Mouse (Mus musculus) spleen, adult 2 months (tissue): ENCODE data around the gene Ret. TPM values are rescaled to one million over a fixed set of nuclear protein-coding genes. Genes with fewer than 3 reads are reported as not detected.

ENCODE experiments used
- DNase-seq, 2 experiments: peaks; one replicate each; pipeline versions ENCODE4 v3.0.0 to v3.0.0-alpha.2; 2012 to 2021; ENCODE audit warnings: low spot score in 2 of 2, low read depth in 1 of 2
- H3K27ac ChIP-seq: fragments of 200-500 bp; 2 replicates; pipeline ENCODE4 v1.5.1; 2012; ENCODE audit warnings: low read length, inconsistent platforms; ENCODE audit not compliant: insufficient read depth
- H3K27me3 ChIP-seq: fragments of 200-500 bp; 2 replicates; pipeline ENCODE4 v1.6.1; 2012; ENCODE audit warnings: mild to moderate bottlenecking, moderate library complexity, low read length, inconsistent platforms; ENCODE audit not compliant: control insufficient read depth, insufficient read depth
- H3K36me3 ChIP-seq: fragments of 200-500 bp; 2 replicates; pipeline ENCODE4 v1.6.1; 2012; ENCODE audit warnings: mild to moderate bottlenecking, low read length, inconsistent platforms; ENCODE audit not compliant: control insufficient read depth, insufficient read depth
- H3K4me1 ChIP-seq: fragments of 200-500 bp; 2 replicates; pipeline ENCODE4 v1.6.1; 2011; ENCODE audit warnings: inconsistent platforms; ENCODE audit not compliant: control insufficient read depth, insufficient read depth, insufficient read length
- H3K4me3 ChIP-seq: fragments of 200-500 bp; 2 replicates; pipeline ENCODE4 v1.5.1; 2011; ENCODE audit warnings: mild to moderate bottlenecking, inconsistent platforms; ENCODE audit not compliant: insufficient read depth, insufficient read length; ENCODE audit errors: extremely low read depth
- CTCF ChIP-seq: fragments of 200-500 bp; IDR thresholded peaks from 2 replicates; pipeline ENCODE4 v1.5.1; 2011; ENCODE audit warnings: mild to moderate bottlenecking, inconsistent platforms; ENCODE audit not compliant: insufficient read depth, insufficient read length, insufficient replicate concordance; ENCODE audit errors: extremely low read depth
- POLR2A ChIP-seq: fragments of 200-500 bp; IDR thresholded peaks from 2 replicates; pipeline ENCODE4 v1.6.1; 2011; ENCODE audit warnings: low read depth, low read length, inconsistent platforms
- WGBS: fragments of 180-500 bp; shearing (Covaris S2); methylation state at CpG from one replicate; pipeline ENCODE4 v1.1.7; 2018; 5-methylcytosine and 5-hydroxymethylcytosine counted together
- polyA plus RNA-seq: library from polyadenylated mRNA; depleted of rRNA; stranded (reverse); fragments of >200 nt; gene quantifications from 2 replicates; pipeline ENCODE4 v1.2.3, GENCODE M21; 2012

Gene Ret
- polyA plus RNA-seq, 1 experiment: 0.68 TPM

DNA sequence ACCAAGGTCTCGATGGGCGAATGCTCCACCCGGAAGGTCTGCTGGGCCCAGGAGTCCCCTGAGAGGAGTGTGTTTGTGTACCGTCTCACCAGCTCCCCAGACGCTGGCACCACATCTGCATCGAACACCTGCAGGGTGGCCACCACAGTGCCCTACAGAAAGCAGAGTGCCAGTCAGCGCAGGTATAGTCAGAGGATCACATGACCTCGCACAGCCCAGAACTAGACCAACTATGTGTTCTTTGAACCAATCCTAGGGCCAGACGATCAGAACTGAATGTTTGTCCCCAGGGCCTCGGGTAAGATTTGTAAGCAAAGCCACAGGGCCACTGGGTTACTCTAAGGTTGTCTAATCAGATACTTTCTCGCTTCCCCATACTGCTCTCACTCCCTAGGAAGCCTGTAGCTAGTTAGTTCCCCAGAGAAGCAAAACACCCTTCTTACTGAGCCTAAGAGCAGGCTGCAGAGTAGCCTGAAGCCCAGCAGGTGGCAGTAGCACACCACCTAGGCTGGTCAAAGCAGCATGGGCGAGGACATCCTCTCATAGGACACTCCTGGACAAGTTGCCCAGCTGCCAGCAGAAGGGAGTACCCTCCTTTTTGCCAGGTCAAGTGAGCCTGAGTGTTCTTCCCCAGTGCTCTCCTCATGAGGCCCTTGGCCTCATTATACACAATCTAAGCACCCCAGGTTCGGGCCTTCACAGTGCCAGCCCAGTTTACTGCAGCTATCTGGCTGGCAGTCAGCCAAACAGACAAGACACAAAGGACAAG, 18.0 kb downstream of the Ret start:
- H3K27me3 ChIP-seq: no peaks in the 10 kb centered on the region
- peak overlapping the region; percentile 10; the same call in 1 of the 2 replicates for H3K27ac ChIP-seq
- H3K4me3 ChIP-seq: no peak overlapping the region
- H3K36me3 ChIP-seq: no peaks in the 10 kb centered on the region
- peak; percentile 50 to 69 for DNase-seq
- 33% methylated on average over 13 of the region's 13 CpGs for WGBS
- TF ChIP-seq CTCF (peak; percentile 94; the same call in 1 of the 2 replicates), POLR2A (no peak)
- H3K4me1 ChIP-seq: no peaks in the 10 kb centered on the region

DNA sequence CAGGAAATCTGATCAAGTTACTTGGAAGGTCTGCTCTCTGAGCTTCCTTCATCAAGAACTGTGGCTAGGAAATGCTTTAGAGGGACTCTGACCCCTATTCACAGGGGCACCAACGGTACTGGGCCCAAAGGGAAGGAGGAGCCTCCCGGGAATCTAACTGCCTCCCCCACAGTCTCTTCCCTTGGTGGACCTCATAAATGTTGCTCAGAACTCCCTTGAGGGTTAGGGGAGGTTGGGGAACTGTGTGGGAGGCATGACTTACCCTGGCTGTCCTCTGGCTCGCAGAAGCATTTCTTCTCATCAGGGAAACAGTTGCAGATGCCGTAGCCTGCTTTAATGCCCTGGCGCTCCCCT, 23.6 kb downstream of the Ret start:
- Histone ChIP-seq H3K27ac (no peak overlapping the region), H3K4me3 (no peak overlapping the region), H3K4me1 (no peaks in the 10 kb centered on the region), H3K27me3 (no peaks in the 10 kb centered on the region), H3K36me3 (no peaks in the 10 kb centered on the region)
- no peak for DNase-seq
- TF ChIP-seq CTCF (no peak), POLR2A (no peak)
- 61% methylated on average over 5 of the region's 5 CpGs for WGBS

DNA sequence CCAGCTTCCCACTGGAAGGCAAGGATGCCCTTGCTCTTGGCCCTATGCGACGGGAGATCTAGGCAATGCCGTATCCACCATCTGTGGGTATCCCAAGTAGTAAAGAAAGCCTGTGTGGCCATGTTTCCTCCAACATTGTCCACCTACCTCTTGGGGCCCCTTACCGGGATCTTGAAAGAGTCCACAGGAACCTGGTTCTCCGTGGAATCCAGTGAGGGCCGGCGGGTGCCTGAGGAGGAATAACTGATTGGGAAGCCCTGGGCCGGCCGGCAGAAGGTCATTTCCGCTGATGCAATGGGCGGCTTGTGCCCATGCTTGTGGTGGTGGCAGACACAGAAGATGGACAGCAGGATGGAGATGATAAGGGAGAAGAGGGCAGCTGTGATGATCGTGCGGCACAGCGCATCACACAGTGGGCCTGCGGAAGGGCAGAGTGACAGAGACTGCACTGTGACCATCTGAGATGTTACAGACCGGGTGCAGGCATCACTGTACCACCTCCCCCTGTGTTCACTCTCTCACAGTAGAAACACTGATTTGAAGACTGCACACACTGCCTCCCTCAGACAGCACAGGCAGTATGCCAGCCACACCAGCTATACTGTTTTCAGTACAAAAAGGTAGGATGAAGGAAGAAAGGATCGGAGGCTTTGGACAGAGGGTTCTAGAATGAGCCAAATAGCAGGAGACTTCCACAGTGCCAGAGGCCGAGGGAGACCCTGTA, 24.1 kb downstream of the Ret start:
- no peak for TF ChIP-seq CTCF
- TF ChIP-seq POLR2A: no peak
- no peak overlapping the region for H3K27ac ChIP-seq
- no peaks in the 10 kb centered on the region for H3K27me3 ChIP-seq
- 91% methylated on average over 18 of the region's 18 CpGs for WGBS
- no peaks in the 10 kb centered on the region for H3K4me1 ChIP-seq
- no peak overlapping the region for H3K4me3 ChIP-seq
- DNase-seq: no peak
- H3K36me3 ChIP-seq: no peaks in the 10 kb centered on the region

DNA sequence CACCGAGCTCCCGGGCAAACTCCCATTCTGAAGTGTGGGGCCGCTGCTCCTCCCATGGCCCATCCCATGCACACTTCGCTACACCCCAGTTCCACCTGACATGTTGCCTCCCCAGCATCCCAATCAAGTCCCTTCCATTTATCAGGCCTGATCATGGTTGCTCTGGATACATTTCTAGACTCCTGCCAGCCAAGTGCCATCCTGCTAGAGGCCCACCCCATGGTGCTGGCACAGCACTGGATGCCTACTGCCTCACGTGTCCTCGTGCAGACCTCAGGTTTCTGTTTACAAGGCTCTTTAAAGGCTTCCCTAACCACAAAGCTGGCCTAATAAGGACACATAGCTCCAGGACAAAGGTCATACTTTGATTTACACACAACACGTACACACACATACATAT, 26.1 kb downstream of the Ret start:
- no peaks in the 10 kb centered on the region for H3K27me3 ChIP-seq
- TF ChIP-seq POLR2A: no peak
- no peak for TF ChIP-seq CTCF
- no peak overlapping the region for H3K4me3 ChIP-seq
- peaks cover 7% of the 10 kb centered on the region; the same call in 1 of the 2 replicates for H3K4me1 ChIP-seq
- DNase-seq: no peak
- H3K36me3 ChIP-seq: no peaks in the 10 kb centered on the region
- no peak overlapping the region for H3K27ac ChIP-seq
- WGBS: 90% methylated on average over 7 of the region's 7 CpGs

DNA sequence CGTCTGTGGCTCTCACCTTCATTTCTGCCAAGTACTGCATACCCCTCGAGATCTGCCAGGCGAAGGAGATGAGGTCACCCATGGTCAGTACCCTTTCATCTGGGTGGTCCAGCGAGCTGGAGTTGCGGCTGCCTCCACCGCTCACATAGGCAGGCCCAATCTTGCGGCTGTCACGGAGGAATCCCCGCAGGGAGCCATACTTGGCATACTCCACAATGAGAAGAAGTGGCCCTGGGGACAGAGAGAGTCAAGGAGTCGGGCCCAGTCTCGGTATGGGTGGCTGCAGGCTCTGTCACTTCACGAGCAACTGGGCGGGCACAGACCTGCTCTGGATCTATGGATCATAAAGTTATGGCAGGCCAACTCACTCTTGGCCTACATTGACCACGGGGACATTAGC, 29.4 kb downstream of the Ret start:
- TF ChIP-seq POLR2A (no peak), CTCF (no peak)
- Histone ChIP-seq H3K36me3 (no peaks in the 10 kb centered on the region), H3K4me1 (peaks cover 8% of the 10 kb centered on the region; the same call in 1 of the 2 replicates), H3K27me3 (no peaks in the 10 kb centered on the region), H3K4me3 (no peak overlapping the region), H3K27ac (no peak overlapping the region)
- no peak for DNase-seq
- WGBS: 88% methylated on average over 14 of the region's 14 CpGs

DNA sequence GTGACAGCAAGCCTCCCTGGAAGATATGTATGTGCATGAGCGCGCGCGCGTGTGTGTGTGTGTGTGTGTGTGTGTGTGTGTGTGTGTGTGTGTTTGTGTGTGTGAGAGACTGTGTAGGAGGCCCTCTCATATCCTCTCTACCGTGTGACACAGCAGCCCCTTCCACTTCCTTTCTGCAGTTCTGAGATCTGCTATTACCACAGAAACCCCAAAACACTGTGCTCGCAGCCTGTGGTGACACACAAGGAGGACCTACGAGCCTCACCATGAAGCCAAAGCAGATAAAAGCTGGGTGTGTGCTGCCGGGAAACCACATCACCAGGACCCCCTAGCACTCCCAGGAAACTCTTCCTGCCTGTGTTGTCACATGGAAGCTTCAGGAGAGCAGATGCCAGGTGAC, 30.5 kb downstream of the Ret start:
- 6% methylated on average over 9 of the region's 9 CpGs for WGBS
- Histone ChIP-seq H3K36me3 (no peaks in the 10 kb centered on the region), H3K4me1 (peaks cover 8% of the 10 kb centered on the region; the same call in 1 of the 2 replicates), H3K27ac (no peak overlapping the region), H3K4me3 (peak overlapping the region; percentile 17; the same call in 1 of the 2 replicates), H3K27me3 (no peaks in the 10 kb centered on the region)
- no peak for TF ChIP-seq POLR2A
- no peak for TF ChIP-seq CTCF
- peak; percentile 37 to 68 for DNase-seq
